Mouse (Mus musculus) forebrain, embryonic 14.5 days (tissue): ENCODE measurements around the gene Mtap. TPM values are rescaled to one million over a fixed set of nuclear protein-coding genes. Genes with fewer than 3 reads are reported as not detected.

ENCODE experiments used
- ATAC-seq: fragments of 200-750 bp; cut with Nextera tagmentation; 2 replicates; pipeline ENCODE4 v1.8.0; 2017; ENCODE audit warnings: mild to moderate bottlenecking, moderate library complexity
- DNase-seq: peaks from one replicate; pipeline ENCODE4 v3.0.0-alpha.2; 2015; ENCODE audit warnings: low spot score
- H3K27ac ChIP-seq: fragments of 300-500 bp; sonication (generic); 2 replicates; pipeline ENCODE4 v1.5.1; 2014; ENCODE audit warnings: low read depth, mild to moderate bottlenecking, control low read depth, low read length, moderate library complexity
- H3K27me3 ChIP-seq: fragments of 300-500 bp; sonication (generic); replicated peaks from 2 replicates; pipeline ENCODE4 v1.6.1; 2014; ENCODE audit warnings: low read length, control low read depth, mixed read lengths; ENCODE audit not compliant: control insufficient read depth, insufficient read depth
- H3K36me3 ChIP-seq: fragments of 300-500 bp; sonication (generic); 2 replicates; pipeline ENCODE4 v1.6.1; 2014; ENCODE audit warnings: low read length, control low read depth; ENCODE audit not compliant: control insufficient read depth, insufficient read depth
- H3K4me1 ChIP-seq: fragments of 300-500 bp; sonication (generic); 2 replicates; pipeline ENCODE4 v1.6.1; 2014; ENCODE audit warnings: antibody characterized with exemption, low read length, control low read depth; ENCODE audit not compliant: control insufficient read depth, insufficient read depth
- H3K4me2 ChIP-seq: fragments of 300-500 bp; sonication (generic); 2 replicates; pipeline ENCODE4 v1.6.1; 2014; ENCODE audit warnings: mild to moderate bottlenecking, control low read depth, low read length
- H3K4me3 ChIP-seq: fragments of 300-500 bp; sonication (generic); 2 replicates; pipeline ENCODE4 v1.5.1; 2014; ENCODE audit warnings: low read depth, low read length, control low read depth
- H3K9ac ChIP-seq: fragments of 300-500 bp; sonication (generic); 2 replicates; pipeline ENCODE4 v1.6.1; 2014; ENCODE audit warnings: mild to moderate bottlenecking, low read length, control low read depth, moderate library complexity
- H3K9me3 ChIP-seq: fragments of 300-500 bp; sonication (generic); replicated peaks from 2 replicates; pipeline ENCODE4 v1.6.1; 2016; ENCODE audit warnings: low read length, control low read depth, mixed read lengths; ENCODE audit not compliant: control insufficient read depth
- WGBS: fragments of 180-500 bp; shearing (Covaris S2); extraction: QIAGEN DNeasy Blood & Tissue Kit; methylation state at CpG from one replicate; pipeline ENCODE4 v1.1.7; 2014; 5-methylcytosine and 5-hydroxymethylcytosine counted together
- polyA plus RNA-seq: library from polyadenylated mRNA; unstranded; fragments of >200 nt; fragmentation: Nextera tagmentation; extraction: Ambion mirVana; gene quantifications from 2 replicates; pipeline ENCODE4 v1.2.1, GENCODE M21; 2014

Gene Mtap
- polyA plus RNA-seq, 1 experiment from 2014 or later = 34.3 TPM

GRCm38 (mm10) chr4:89128937-89129277 is 8.0 kb upstream of the Mtap start:
- no peaks in the 10 kb centered on the region for H3K36me3 ChIP-seq
- ATAC-seq = no peak
- H3K27me3 ChIP-seq = no peaks in the 10 kb centered on the region
- no peak overlapping the region for H3K27ac ChIP-seq
- 79% methylated on average over 5 of the region's 5 CpGs for WGBS
- H3K4me3 ChIP-seq = no peak overlapping the region
- H3K9ac ChIP-seq = no peak overlapping the region
- DNase-seq = no peak
- H3K4me2 ChIP-seq = no peak overlapping the region
- no peaks in the 10 kb centered on the region for H3K4me1 ChIP-seq
- no peaks in the 10 kb centered on the region for H3K9me3 ChIP-seq

- H3K4me1 ChIP-seq = no peaks in the 10 kb centered on the region
- H3K9me3 ChIP-seq = no peaks in the 10 kb centered on the region
- peak; percentile 89 for DNase-seq
- H3K4me2 ChIP-seq = peak overlapping the region; percentile 25; the same call in 1 of the 2 replicates
- ATAC-seq = peak; percentile 67
- no peak overlapping the region for H3K9ac ChIP-seq
- no peak overlapping the region for H3K27ac ChIP-seq
- H3K36me3 ChIP-seq = no peaks in the 10 kb centered on the region
- H3K27me3 ChIP-seq = no peaks in the 10 kb centered on the region
- WGBS = 4% methylated on average over 5 of the region's 5 CpGs
- no peak overlapping the region for H3K4me3 ChIP-seq
Observed at GRCm38 (mm10) chr4:89129311-89129913, 7.5 kb upstream of the Mtap start.

GRCm38 (mm10) chr4:89131795-89132194 is 5.1 kb upstream of the Mtap start:
- peaks cover 3% of the 10 kb centered on the region; the same call in 1 of the 2 replicates for H3K4me1 ChIP-seq
- no peaks in the 10 kb centered on the region for H3K36me3 ChIP-seq
- H3K9ac ChIP-seq = no peak overlapping the region
- no peaks in the 10 kb centered on the region for H3K27me3 ChIP-seq
- H3K27ac ChIP-seq = no peak overlapping the region
- no peak for ATAC-seq
- no peak for DNase-seq
- WGBS = 84% methylated on average over 3 of the region's 3 CpGs
- no peak overlapping the region for H3K4me2 ChIP-seq
- no peak overlapping the region for H3K4me3 ChIP-seq
- H3K9me3 ChIP-seq = no peaks in the 10 kb centered on the region

- Histone ChIP-seq H3K4me2 (peak overlapping the region; percentile 74), H3K9ac (peak overlapping the region; percentile 84), H3K4me3 (no peak overlapping the region), H3K4me1 (peaks cover 11% of the 10 kb centered on the region; the same call in 1 of the 2 replicates), H3K9me3 (no peaks in the 10 kb centered on the region), H3K36me3 (no peaks in the 10 kb centered on the region), H3K27me3 (no peaks in the 10 kb centered on the region), H3K27ac (no peak overlapping the region)
- DNase-seq (no peak), ATAC-seq (no peak)
- WGBS = 45% methylated on average over 3 of the region's 3 CpGs
Observed at GRCm38 (mm10) chr4:89136356-89136755, 566 bp upstream of the Mtap start.

- DNase-seq = peak; percentile 71
- WGBS = under 1% methylated on average over 34 of the region's 36 CpGs
Observed at GRCm38 (mm10) chr4:89137542-89138360, 829 bp downstream of the Mtap start.

GRCm38 (mm10) chr4:89138361-89138651 is 1.4 kb downstream of the Mtap start:
- WGBS = 3% methylated on average over 4 of the region's 4 CpGs
- Histone ChIP-seq H3K36me3 (no peaks in the 10 kb centered on the region), H3K4me2 (peak overlapping the region; percentile 74), H3K4me1 (peaks cover 11% of the 10 kb centered on the region; the same call in 1 of the 2 replicates), H3K4me3 (peak overlapping the region; percentile 90), H3K27ac (no peak overlapping the region), H3K9me3 (no peaks in the 10 kb centered on the region), H3K27me3 (no peaks in the 10 kb centered on the region), H3K9ac (peak overlapping the region; percentile 84)
- no peak for ATAC-seq
- no peak for DNase-seq

More at GRCm38 (mm10) chr4:89137542-89138360, 829 bp downstream of the Mtap start:
- peak overlapping the region; percentile 74 for H3K4me2 ChIP-seq
- peak overlapping the region; percentile 90 for H3K4me3 ChIP-seq
- H3K4me1 ChIP-seq = peaks cover 11% of the 10 kb centered on the region; the same call in 1 of the 2 replicates
- H3K27ac ChIP-seq = peak overlapping the region; percentile 60
- no peaks in the 10 kb centered on the region for H3K36me3 ChIP-seq
- peak overlapping the region; percentile 84 for H3K9ac ChIP-seq
- H3K27me3 ChIP-seq = no peaks in the 10 kb centered on the region
- ATAC-seq = peak; percentile 85
- no peaks in the 10 kb centered on the region for H3K9me3 ChIP-seq

- H3K4me1 ChIP-seq = peaks cover 11% of the 10 kb centered on the region; the same call in 1 of the 2 replicates
- ATAC-seq = no peak
- H3K4me2 ChIP-seq = no peak overlapping the region
- H3K27ac ChIP-seq = no peak overlapping the region
- peak; percentile 60 for DNase-seq
- no peaks in the 10 kb centered on the region for H3K9me3 ChIP-seq
- H3K27me3 ChIP-seq = no peaks in the 10 kb centered on the region
- H3K4me3 ChIP-seq = no peak overlapping the region
- 57% methylated on average over 5 of the region's 5 CpGs for WGBS
- H3K9ac ChIP-seq = no peak overlapping the region
- no peaks in the 10 kb centered on the region for H3K36me3 ChIP-seq
Observed at GRCm38 (mm10) chr4:89140832-89141231, 3.9 kb downstream of the Mtap start.

- no peak overlapping the region for H3K9ac ChIP-seq
- H3K9me3 ChIP-seq = no peaks in the 10 kb centered on the region
- no peak overlapping the region for H3K4me2 ChIP-seq
- ATAC-seq = peak; percentile 69; the same call in 1 of the 2 replicates
- no peaks in the 10 kb centered on the region for H3K4me1 ChIP-seq
- H3K27ac ChIP-seq = no peak overlapping the region
- no peak overlapping the region for H3K4me3 ChIP-seq
- DNase-seq = peak; percentile 75
- WGBS = 42% methylated on average over 6 of the region's 6 CpGs
- peaks cover 14% of the 10 kb centered on the region; the same call in 1 of the 2 replicates for H3K36me3 ChIP-seq
- H3K27me3 ChIP-seq = no peaks in the 10 kb centered on the region
Observed at GRCm38 (mm10) chr4:89145409-89145808, 8.5 kb downstream of the Mtap start.

GRCm38 (mm10) chr4:89146291-89146690 is 9.4 kb downstream of the Mtap start:
- Histone ChIP-seq H3K27ac (no peak overlapping the region), H3K4me3 (no peak overlapping the region), H3K9me3 (no peaks in the 10 kb centered on the region), H3K4me1 (no peaks in the 10 kb centered on the region), H3K4me2 (no peak overlapping the region), H3K27me3 (no peaks in the 10 kb centered on the region), H3K9ac (no peak overlapping the region), H3K36me3 (peaks cover 15% of the 10 kb centered on the region)
- DNase-seq = peak; percentile 72
- ATAC-seq = peak; percentile 24
- WGBS = 53% methylated on average over 3 of the region's 3 CpGs
